Mouse (Mus musculus): ENCODE results near the gene Kank1. TPM values are rescaled to one million over a fixed set of nuclear protein-coding genes. Genes with fewer than 3 reads are reported as not detected.

The Kank1 gene
- total and polyA plus RNA-seq, 2 experiments from 2014 or later: 6.0 to 16.6 TPM

DNA sequence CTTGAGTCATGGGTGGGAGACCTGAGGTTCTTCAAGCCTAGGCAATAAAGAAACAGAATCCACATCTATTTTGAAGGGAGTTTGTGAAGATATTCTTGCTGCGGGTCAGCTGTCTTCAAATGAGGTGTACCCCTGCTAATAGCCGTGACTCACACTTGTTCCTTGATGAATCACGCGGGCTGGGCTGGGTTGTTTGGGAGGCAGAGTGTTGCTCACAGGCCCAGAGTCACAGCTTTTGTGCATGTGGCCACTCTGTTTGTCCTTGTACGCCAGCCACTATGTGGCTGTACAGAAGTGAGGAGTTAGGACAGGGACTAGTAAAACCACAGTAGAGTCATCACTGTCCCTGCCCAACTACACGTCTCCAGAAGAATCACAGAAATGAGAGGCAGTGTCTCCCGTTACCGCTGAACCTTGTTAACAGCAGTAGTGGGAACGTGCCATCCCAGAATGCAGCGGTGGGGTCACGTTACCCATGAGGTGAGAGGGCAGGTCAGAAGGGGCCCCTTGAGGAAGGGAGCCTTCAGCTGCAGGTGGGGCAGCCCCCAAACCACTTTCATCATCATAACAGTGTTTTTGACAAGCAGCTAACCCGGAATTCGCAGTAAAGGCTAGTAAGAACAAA, 191.7 kb downstream of the Kank1 start:
- TF ChIP-seq CTCF (IDR thresholded peaks at IDR 0.05): no peak
- Histone ChIP-seq H3K27ac (ENCODE audit: low read depth, low read length) (no peak overlapping the region), H3K4me3 (ENCODE audit: low read depth, low read length) (no peak overlapping the region), H3K4me1 (ENCODE audit: insufficient read depth, low read length) (no peaks in the 10 kb centered on the region), H3K9me3 (ENCODE audit: low read length) (no peaks in the 10 kb centered on the region), H3K4me2 (ENCODE audit: low read depth, low read length, poor library complexity, severe bottlenecking) (no peak overlapping the region), H3K27me3 (ENCODE audit: insufficient read depth, low read length) (no peaks in the 10 kb centered on the region), H3K36me3 (ENCODE audit: insufficient read depth, low read length) (peaks cover 2% of the 10 kb centered on the region; the same call in 1 of the 2 replicates), H3K9ac (replicated peaks; ENCODE audit: low read length, poor library complexity, severe bottlenecking) (no peak overlapping the region)
- no peak for ATAC-seq (ENCODE audit: low FRiP score)
- DNase-seq (ENCODE audit: low spot score): no peak
- WGBS: 93% methylated on average over 13 of the region's 13 CpGs

DNA sequence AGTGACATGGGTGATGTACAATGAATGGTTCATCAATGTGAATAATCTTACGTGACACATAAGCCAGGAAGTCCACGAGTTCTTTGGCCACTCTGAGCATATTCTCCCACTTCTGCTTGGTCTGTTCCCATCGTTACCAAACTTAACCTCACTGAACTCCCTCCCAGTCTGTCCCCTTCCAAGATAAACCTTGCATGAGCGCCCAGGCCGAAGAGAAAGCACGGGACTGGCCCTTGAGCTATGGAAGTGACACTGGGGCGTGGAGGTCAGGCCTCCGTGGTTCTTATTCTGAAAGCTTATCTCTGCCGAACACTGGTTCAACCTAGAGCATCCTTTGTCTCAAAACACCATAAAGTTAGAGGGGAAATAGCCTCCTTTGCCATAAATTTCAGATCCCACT, 194.7 kb downstream of the Kank1 start:
- Histone ChIP-seq H3K36me3 (ENCODE audit: insufficient read depth, low read length) (peaks cover 2% of the 10 kb centered on the region; the same call in 1 of the 2 replicates), H3K27me3 (ENCODE audit: insufficient read depth, low read length) (no peaks in the 10 kb centered on the region), H3K9ac (replicated peaks; ENCODE audit: low read length, poor library complexity, severe bottlenecking) (no peak overlapping the region), H3K4me3 (ENCODE audit: low read depth, low read length) (no peak overlapping the region), H3K27ac (ENCODE audit: low read depth, low read length) (no peak overlapping the region), H3K4me1 (ENCODE audit: insufficient read depth, low read length) (peaks cover 3% of the 10 kb centered on the region; the same call in 1 of the 2 replicates), H3K9me3 (ENCODE audit: low read length) (no peaks in the 10 kb centered on the region), H3K4me2 (ENCODE audit: low read depth, low read length, poor library complexity, severe bottlenecking) (no peak overlapping the region)
- TF ChIP-seq CTCF (IDR thresholded peaks at IDR 0.05): no peak
- DNase-seq (ENCODE audit: low spot score): no peak
- ATAC-seq (ENCODE audit: low FRiP score): no peak
- WGBS: 78% methylated on average over 9 of the region's 9 CpGs

GRCm38 (mm10) chr19:25431909-25432308, 195.1 kb downstream of the Kank1 start:
- Histone ChIP-seq H3K27ac (ENCODE audit: low read depth, low read length) (no peak overlapping the region), H3K9ac (replicated peaks; ENCODE audit: low read length, poor library complexity, severe bottlenecking) (no peak overlapping the region), H3K4me3 (ENCODE audit: low read depth, low read length) (no peak overlapping the region), H3K36me3 (ENCODE audit: insufficient read depth, low read length) (peaks cover 2% of the 10 kb centered on the region; the same call in 1 of the 2 replicates), H3K4me2 (ENCODE audit: low read depth, low read length, poor library complexity, severe bottlenecking) (no peak overlapping the region), H3K9me3 (ENCODE audit: low read length) (no peaks in the 10 kb centered on the region), H3K27me3 (ENCODE audit: insufficient read depth, low read length) (no peaks in the 10 kb centered on the region), H3K4me1 (ENCODE audit: insufficient read depth, low read length) (peaks cover 3% of the 10 kb centered on the region; the same call in 1 of the 2 replicates)
- 88% methylated on average over 7 of the region's 7 CpGs for WGBS
- no peak for DNase-seq (ENCODE audit: low spot score)
- no peak for ATAC-seq (ENCODE audit: low FRiP score)
- TF ChIP-seq CTCF (IDR thresholded peaks at IDR 0.05): no peak

DNA sequence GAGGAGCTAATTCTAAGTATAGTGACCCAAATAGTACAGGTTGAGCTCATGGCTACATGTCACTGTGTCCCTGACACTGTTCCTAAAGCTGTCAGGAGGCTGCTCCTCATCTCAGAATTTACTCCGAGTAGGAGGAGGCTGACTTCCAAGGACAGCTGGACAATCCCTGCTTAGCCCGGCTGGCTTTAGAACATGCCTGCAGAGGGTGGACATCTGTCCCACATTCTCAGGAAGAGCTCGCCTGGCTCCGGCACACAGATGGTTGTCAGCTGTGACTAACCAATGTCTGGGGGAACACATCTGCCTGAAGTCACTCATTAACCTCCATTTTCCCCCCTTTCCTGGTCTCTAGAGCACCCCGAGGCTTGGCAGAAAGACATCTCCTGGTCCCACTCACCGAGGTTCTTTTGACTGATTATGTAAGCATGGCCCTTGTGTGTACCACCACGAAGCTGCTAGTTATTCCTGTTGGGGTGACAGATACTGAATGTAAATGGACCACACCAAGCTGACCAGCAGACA, 196.5 kb downstream of the Kank1 start:
- no peak overlapping the region for H3K4me3 ChIP-seq (ENCODE audit: low read depth, low read length)
- H3K27me3 ChIP-seq (ENCODE audit: insufficient read depth, low read length): no peaks in the 10 kb centered on the region
- peaks cover 2% of the 10 kb centered on the region; the same call in 1 of the 2 replicates for H3K36me3 ChIP-seq (ENCODE audit: insufficient read depth, low read length)
- H3K9ac ChIP-seq (replicated peaks; ENCODE audit: low read length, poor library complexity, severe bottlenecking): no peak overlapping the region
- ATAC-seq (ENCODE audit: low FRiP score) (no peak), DNase-seq (ENCODE audit: low spot score) (no peak)
- H3K9me3 ChIP-seq (ENCODE audit: low read length): no peaks in the 10 kb centered on the region
- TF ChIP-seq CTCF (IDR thresholded peaks at IDR 0.05): no peak
- H3K4me2 ChIP-seq (ENCODE audit: low read depth, low read length, poor library complexity, severe bottlenecking): no peak overlapping the region
- peaks cover 3% of the 10 kb centered on the region; the same call in 1 of the 2 replicates for H3K4me1 ChIP-seq (ENCODE audit: insufficient read depth, low read length)
- WGBS: 83% methylated on average over 7 of the region's 7 CpGs
- H3K27ac ChIP-seq (ENCODE audit: low read depth, low read length): no peak overlapping the region

DNA sequence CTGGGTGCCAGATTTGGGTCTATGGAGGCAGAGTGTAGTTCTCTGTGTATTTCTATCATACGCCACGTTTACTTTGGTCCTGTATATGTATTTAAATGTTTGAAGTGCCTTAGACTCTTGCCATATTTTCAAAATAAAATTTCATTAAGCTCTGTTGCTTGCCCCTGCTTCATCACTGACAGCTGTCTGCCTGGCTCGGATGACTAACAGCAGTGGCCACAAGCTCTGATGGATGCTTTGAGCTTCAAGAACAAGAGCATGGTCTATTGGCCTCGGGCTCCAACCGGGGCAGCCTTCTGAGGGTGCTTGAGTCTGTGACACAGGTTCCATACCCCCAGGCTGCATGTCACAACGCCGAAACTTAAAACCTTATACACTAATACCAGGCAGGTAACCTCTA, 197.6 kb downstream of the Kank1 start:
- TF ChIP-seq CTCF (IDR thresholded peaks at IDR 0.05): no peak
- no peak for DNase-seq (ENCODE audit: low spot score)
- Histone ChIP-seq H3K9ac (replicated peaks; ENCODE audit: low read length, poor library complexity, severe bottlenecking) (no peak overlapping the region), H3K9me3 (ENCODE audit: low read length) (no peaks in the 10 kb centered on the region), H3K27me3 (ENCODE audit: insufficient read depth, low read length) (no peaks in the 10 kb centered on the region), H3K4me1 (ENCODE audit: insufficient read depth, low read length) (peaks cover 3% of the 10 kb centered on the region; the same call in 1 of the 2 replicates), H3K36me3 (ENCODE audit: insufficient read depth, low read length) (peaks cover 2% of the 10 kb centered on the region; the same call in 1 of the 2 replicates), H3K4me3 (ENCODE audit: low read depth, low read length) (no peak overlapping the region), H3K27ac (ENCODE audit: low read depth, low read length) (no peak overlapping the region), H3K4me2 (ENCODE audit: low read depth, low read length, poor library complexity, severe bottlenecking) (no peak overlapping the region)
- WGBS: 90% methylated on average over 7 of the region's 7 CpGs
- no peak for ATAC-seq (ENCODE audit: low FRiP score)

- TF ChIP-seq CTCF (IDR thresholded peaks at IDR 0.05): no peak
- no peaks in the 10 kb centered on the region for H3K27me3 ChIP-seq (ENCODE audit: insufficient read depth, low read length)
- no peak overlapping the region for H3K27ac ChIP-seq (ENCODE audit: low read depth, low read length)
- H3K9ac ChIP-seq (replicated peaks; ENCODE audit: low read length, poor library complexity, severe bottlenecking): no peak overlapping the region
- no peaks in the 10 kb centered on the region for H3K9me3 ChIP-seq (ENCODE audit: low read length)
- no peak overlapping the region for H3K4me2 ChIP-seq (ENCODE audit: low read depth, low read length, poor library complexity, severe bottlenecking)
- H3K4me3 ChIP-seq (ENCODE audit: low read depth, low read length): no peak overlapping the region
- peaks cover 3% of the 10 kb centered on the region; the same call in 1 of the 2 replicates for H3K4me1 ChIP-seq (ENCODE audit: insufficient read depth, low read length)
- WGBS: 85% methylated on average over 6 of the region's 6 CpGs
- ATAC-seq (ENCODE audit: low FRiP score) (no peak), DNase-seq (ENCODE audit: low spot score) (no peak)
- peaks cover 2% of the 10 kb centered on the region; the same call in 1 of the 2 replicates for H3K36me3 ChIP-seq (ENCODE audit: insufficient read depth, low read length)
Observed at GRCm38 (mm10) chr19:25434795-25435194, 198.0 kb downstream of the Kank1 start.
